Mouse (Mus musculus) lung, embryonic 16.5 days (tissue): ENCODE results near the gene Zswim4. TPM values are rescaled to one million over a fixed set of nuclear protein-coding genes. Genes with fewer than 3 reads are reported as not detected.

Experiments
- ATAC-seq: fragments of 200-750 bp; cut with Nextera tagmentation; 2 replicates; pipeline ENCODE4 v1.8.0; 2017; ENCODE audit warnings: low read depth, mild to moderate bottlenecking, moderate library complexity
- H3K27ac ChIP-seq: fragments of 300-500 bp; sonication (generic); 2 replicates; pipeline ENCODE4 v1.5.1; 2014; ENCODE audit warnings: mild to moderate bottlenecking, control low read depth, low read length
- H3K27me3 ChIP-seq: fragments of 300-500 bp; sonication (generic); 2 replicates; pipeline ENCODE4 v1.6.1; 2014; ENCODE audit warnings: low read depth, low read length, mixed read lengths; ENCODE audit not compliant: control insufficient read depth, insufficient read depth
- H3K36me3 ChIP-seq: fragments of 300-500 bp; sonication (generic); 2 replicates; pipeline ENCODE4 v1.6.1; 2014; ENCODE audit warnings: low read length; ENCODE audit not compliant: control insufficient read depth, insufficient read depth
- H3K4me1 ChIP-seq: fragments of 300-500 bp; sonication (generic); replicated peaks from 2 replicates; pipeline ENCODE4 v1.6.1; 2014; ENCODE audit warnings: low read length, mixed read lengths; ENCODE audit not compliant: control insufficient read depth, insufficient read depth
- H3K4me2 ChIP-seq: fragments of 300-500 bp; sonication (generic); 2 replicates; pipeline ENCODE4 v1.6.1; 2014; ENCODE audit warnings: low read depth, low read length, control low read depth
- H3K4me3 ChIP-seq: fragments of 300-500 bp; sonication (generic); 2 replicates; pipeline ENCODE4 v1.5.1; 2014; ENCODE audit warnings: mild to moderate bottlenecking, low read length, control low read depth
- H3K9ac ChIP-seq: fragments of 300-500 bp; sonication (generic); 2 replicates; pipeline ENCODE4 v1.6.1; 2014; ENCODE audit warnings: low read length, control low read depth
- H3K9me3 ChIP-seq: fragments of 300-500 bp; sonication (generic); 2 replicates; pipeline ENCODE4 v1.6.1; 2016; ENCODE audit warnings: low read length; ENCODE audit not compliant: control insufficient read depth
- WGBS: fragments of 180-500 bp; shearing (Covaris S2); extraction: QIAGEN DNeasy Blood & Tissue Kit; methylation state at CpG from one replicate; pipeline ENCODE4 v1.1.7; 2014; 5-methylcytosine and 5-hydroxymethylcytosine counted together
- polyA plus RNA-seq: library from polyadenylated mRNA; unstranded; fragments of >200 nt; fragmentation: Nextera tagmentation; extraction: Ambion mirVana; gene quantifications from 2 replicates; pipeline ENCODE4 v1.2.1, GENCODE M21; 2015

The Zswim4 gene
- polyA plus RNA-seq, 1 experiment from 2014 or later: 14.6 TPM

DNA sequence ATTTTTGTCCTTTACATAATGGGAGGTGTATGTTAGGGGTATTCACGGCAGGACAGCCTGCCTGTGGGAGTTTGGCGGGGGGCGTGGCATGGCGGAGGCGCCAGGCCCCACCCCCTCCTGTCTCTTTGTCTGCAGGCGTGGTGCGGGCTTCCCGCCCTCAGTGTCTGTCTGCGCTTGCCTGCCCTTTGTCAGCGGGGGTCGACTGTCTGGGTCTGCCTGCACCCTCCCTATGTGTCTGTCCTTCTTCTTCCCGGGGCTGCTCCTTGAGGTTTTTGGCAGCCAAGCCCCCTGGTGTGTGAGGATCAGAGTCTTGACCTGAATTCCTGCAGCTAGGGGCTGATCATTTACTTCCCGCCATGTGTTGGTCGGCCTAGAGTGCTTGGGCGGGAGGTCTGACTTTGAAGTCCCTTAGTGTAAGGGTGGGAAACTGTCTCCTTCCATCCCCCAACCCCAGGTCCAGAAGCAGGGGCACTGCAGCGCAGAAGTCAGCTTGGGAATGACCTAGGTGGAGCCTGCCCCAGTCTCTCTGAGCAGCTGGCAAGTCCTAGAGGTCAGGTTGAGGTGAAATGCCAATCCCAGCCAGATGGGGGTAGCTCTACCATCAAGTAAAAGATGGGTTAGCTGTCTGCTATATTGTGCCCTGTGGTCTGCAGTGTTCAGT lies 56.2 kb downstream of the Zswim4 start:
- Histone ChIP-seq H3K4me1 (peaks cover 28% of the 10 kb centered on the region), H3K27ac (peak overlapping the region; percentile 4; the same call in 1 of the 2 replicates)

DNA sequence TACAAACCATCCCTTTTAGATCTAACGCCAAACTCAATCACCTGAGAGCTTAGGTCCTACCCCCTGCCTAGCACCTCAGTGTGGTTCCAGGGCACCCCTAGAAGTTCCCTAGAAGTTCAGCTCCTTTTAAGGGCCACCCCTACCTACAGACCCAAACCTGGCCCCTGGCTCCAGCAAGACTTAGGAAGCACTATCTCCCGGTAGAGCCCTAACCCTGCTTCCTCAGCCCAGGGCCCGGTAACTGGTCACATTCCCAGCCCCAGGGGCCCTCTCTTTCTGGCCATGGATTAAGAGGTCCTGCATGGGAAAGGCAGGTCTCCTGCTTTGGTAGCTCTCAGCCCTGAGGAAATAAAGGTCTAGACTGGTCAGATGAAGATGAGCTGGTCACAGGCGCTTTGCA lies 56.9 kb downstream of the Zswim4 start:
- peak overlapping the region; percentile 23; the same call in 1 of the 2 replicates for H3K27ac ChIP-seq
- H3K4me1 ChIP-seq: peaks cover 28% of the 10 kb centered on the region
- ATAC-seq: no peak
- peak overlapping the region; percentile 54 for H3K9ac ChIP-seq
- no peaks in the 10 kb centered on the region for H3K27me3 ChIP-seq
- WGBS: 32% methylated on average over 4 of the region's 4 CpGs
- H3K9me3 ChIP-seq: no peaks in the 10 kb centered on the region
- H3K4me2 ChIP-seq: peak overlapping the region; percentile 42
- H3K36me3 ChIP-seq: no peaks in the 10 kb centered on the region
- peak overlapping the region; percentile 11 for H3K4me3 ChIP-seq

More for the DNA sequence above, 56.2 kb downstream of the Zswim4 start:
- 2% methylated on average over 16 of the region's 16 CpGs for WGBS
- Histone ChIP-seq H3K27me3 (no peaks in the 10 kb centered on the region), H3K4me3 (peak overlapping the region; percentile 11), H3K36me3 (no peaks in the 10 kb centered on the region), H3K9ac (peak overlapping the region; percentile 54), H3K4me2 (peak overlapping the region; percentile 42), H3K9me3 (peaks cover 2% of the 10 kb centered on the region; the same call in 1 of the 2 replicates)
- ATAC-seq: peak; percentile 69

- H3K4me1 ChIP-seq: peaks cover 25% of the 10 kb centered on the region
- no peak overlapping the region for H3K4me3 ChIP-seq
- H3K27me3 ChIP-seq: no peaks in the 10 kb centered on the region
- no peaks in the 10 kb centered on the region for H3K9me3 ChIP-seq
- no peak overlapping the region for H3K27ac ChIP-seq
- H3K4me2 ChIP-seq: no peak overlapping the region
- 81% methylated on average over 8 of the region's 8 CpGs for WGBS
- H3K9ac ChIP-seq: no peak overlapping the region
- no peak for ATAC-seq
- peaks cover 2% of the 10 kb centered on the region; the same call in 1 of the 2 replicates for H3K36me3 ChIP-seq
Measured at GRCm38 (mm10) chr8:84178592-84178991, 58.3 kb downstream of the Zswim4 start.

GRCm38 (mm10) chr8:84177405-84177804 lies 59.5 kb downstream of the Zswim4 start:
- no peak for ATAC-seq
- Histone ChIP-seq H3K4me2 (no peak overlapping the region), H3K36me3 (peaks cover 11% of the 10 kb centered on the region), H3K27me3 (no peaks in the 10 kb centered on the region), H3K27ac (no peak overlapping the region), H3K9ac (no peak overlapping the region), H3K4me1 (peaks cover 19% of the 10 kb centered on the region), H3K9me3 (no peaks in the 10 kb centered on the region), H3K4me3 (no peak overlapping the region)
- WGBS: 68% methylated on average over 3 of the region's 3 CpGs

DNA sequence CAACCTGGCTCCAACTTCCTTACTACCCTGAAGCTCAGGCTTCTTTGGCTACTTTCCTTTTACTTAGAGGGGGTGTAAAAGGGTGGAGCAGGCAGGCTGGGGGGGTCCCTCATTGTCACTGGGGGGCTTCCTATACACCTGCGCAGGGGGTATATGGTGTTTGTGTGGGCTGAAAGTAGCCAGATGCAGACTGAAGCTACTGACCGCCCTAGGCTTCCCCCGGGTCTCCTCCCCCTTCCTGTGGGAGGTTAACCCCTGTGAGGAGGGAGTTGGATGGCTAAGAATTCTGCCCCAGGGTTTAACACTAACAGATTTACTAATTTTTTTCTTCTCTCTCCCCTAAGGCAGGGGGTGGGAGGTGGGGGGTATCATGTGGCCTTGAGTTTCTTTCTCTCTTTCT lies 60.3 kb downstream of the Zswim4 start:
- Histone ChIP-seq H3K27ac (no peak overlapping the region), H3K4me2 (no peak overlapping the region), H3K36me3 (peaks cover 14% of the 10 kb centered on the region), H3K4me1 (peaks cover 19% of the 10 kb centered on the region), H3K9me3 (no peaks in the 10 kb centered on the region), H3K4me3 (no peak overlapping the region), H3K27me3 (no peaks in the 10 kb centered on the region), H3K9ac (no peak overlapping the region)
- 25% methylated on average over 3 of the region's 3 CpGs for WGBS
- ATAC-seq: no peak

DNA sequence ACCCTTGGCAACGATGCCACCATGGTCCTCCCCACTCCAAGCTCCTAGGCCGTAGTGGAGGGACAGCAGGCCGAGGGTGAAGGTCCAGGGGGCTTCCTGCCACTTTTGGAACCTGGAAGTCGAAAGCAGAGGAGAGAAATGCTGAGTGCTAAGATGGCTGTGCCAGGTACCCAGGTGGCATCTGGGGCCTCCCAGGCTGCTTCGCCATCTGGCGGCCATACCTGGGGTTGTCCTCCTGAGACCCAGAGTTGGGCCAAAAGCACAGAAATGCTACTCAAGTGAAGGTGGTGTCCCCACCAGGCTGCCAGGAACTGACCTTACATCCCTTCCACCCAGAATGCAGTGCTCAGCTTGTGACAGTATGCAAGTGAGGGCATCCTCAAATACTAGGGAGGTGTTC lies 63.0 kb downstream of the Zswim4 start:
- H3K4me1 ChIP-seq: no peaks in the 10 kb centered on the region
- H3K27ac ChIP-seq: no peak overlapping the region
- no peak for ATAC-seq
- H3K27me3 ChIP-seq: no peaks in the 10 kb centered on the region
- H3K36me3 ChIP-seq: peaks cover 14% of the 10 kb centered on the region
- no peak overlapping the region for H3K4me3 ChIP-seq
- WGBS: 90% methylated on average over 6 of the region's 6 CpGs
- H3K9ac ChIP-seq: no peak overlapping the region
- H3K9me3 ChIP-seq: no peaks in the 10 kb centered on the region
- H3K4me2 ChIP-seq: no peak overlapping the region

GRCm38 (mm10) chr8:84170096-84170495 lies 66.8 kb downstream of the Zswim4 start:
- H3K4me1 ChIP-seq: no peaks in the 10 kb centered on the region
- no peak overlapping the region for H3K4me2 ChIP-seq
- no peak overlapping the region for H3K4me3 ChIP-seq
- H3K36me3 ChIP-seq: peaks cover 14% of the 10 kb centered on the region
- no peaks in the 10 kb centered on the region for H3K9me3 ChIP-seq
- WGBS: 85% methylated on average over 5 of the region's 5 CpGs
- H3K27ac ChIP-seq: no peak overlapping the region
- no peak overlapping the region for H3K9ac ChIP-seq
- H3K27me3 ChIP-seq: no peaks in the 10 kb centered on the region
- no peak for ATAC-seq

GRCm38 (mm10) chr8:84167696-84168095 lies 69.2 kb downstream of the Zswim4 start:
- H3K9ac ChIP-seq: no peak overlapping the region
- H3K36me3 ChIP-seq: peaks cover 5% of the 10 kb centered on the region
- no peaks in the 10 kb centered on the region for H3K27me3 ChIP-seq
- no peak overlapping the region for H3K4me2 ChIP-seq
- no peak for ATAC-seq
- H3K27ac ChIP-seq: no peak overlapping the region
- H3K9me3 ChIP-seq: no peaks in the 10 kb centered on the region
- H3K4me3 ChIP-seq: no peak overlapping the region
- WGBS: 85% methylated on average over 2 of the region's 2 CpGs
- no peaks in the 10 kb centered on the region for H3K4me1 ChIP-seq
